Mouse (Mus musculus) cerebellum, adult 11-12 months (tissue): ENCODE results near the gene Trpv4.

Experiments
- DNase-seq: peaks from one replicate; pipeline ENCODE4 v3.0.0; 2022

The Trpv4 gene

GRCm38 (mm10) chr5:114667228-114667856 lies 9.1 kb upstream of the Trpv4 start:
- peak; percentile 95 for DNase-seq

- DNase-seq = no peak
These were observed 8.4 kb upstream of the Trpv4 start for GRCm38 (mm10) chr5:114666659-114667058.

- no peak for DNase-seq
These were observed 6.5 kb upstream of the Trpv4 start for GRCm38 (mm10) chr5:114664750-114665149.

DNA sequence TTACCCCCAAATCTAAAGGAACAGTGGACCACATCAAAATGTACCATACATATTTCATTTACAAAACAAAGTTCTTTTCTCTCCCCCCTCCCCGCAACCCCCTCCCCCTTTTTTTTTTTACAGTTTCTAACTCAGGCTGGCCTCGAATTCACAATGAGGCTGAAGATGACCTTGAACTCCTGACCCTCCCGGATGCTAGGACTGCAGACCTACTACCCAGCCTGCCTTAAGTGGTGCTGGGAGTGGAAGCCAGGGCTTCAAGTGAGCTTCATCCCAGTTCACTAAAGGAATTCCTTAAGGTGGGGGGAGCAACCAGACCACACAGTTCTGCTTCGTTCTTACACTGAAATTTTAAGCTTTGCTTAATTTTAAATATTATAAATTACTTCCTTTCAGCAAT lies 5.9 kb upstream of the Trpv4 start:
- no peak for DNase-seq

DNA sequence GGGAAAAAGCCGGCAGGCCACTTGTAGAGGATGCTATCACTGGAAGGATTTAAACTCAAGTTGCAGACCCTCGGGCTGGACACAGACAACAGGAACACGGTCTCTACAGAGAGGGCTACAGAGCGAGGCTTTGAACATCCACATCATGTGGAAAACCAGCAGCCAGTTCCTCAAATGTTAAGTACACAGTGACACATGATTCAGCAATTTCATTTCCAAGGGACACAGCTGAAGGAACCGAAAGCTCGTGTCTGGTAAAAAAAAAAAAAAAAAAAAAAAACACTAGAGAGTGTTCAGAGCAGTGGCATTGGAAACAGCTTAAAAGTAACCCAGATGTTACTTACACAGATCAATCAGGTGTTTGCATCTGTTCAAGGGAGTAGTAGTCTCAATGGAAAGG lies 2.8 kb upstream of the Trpv4 start:
- DNase-seq = no peak

DNA sequence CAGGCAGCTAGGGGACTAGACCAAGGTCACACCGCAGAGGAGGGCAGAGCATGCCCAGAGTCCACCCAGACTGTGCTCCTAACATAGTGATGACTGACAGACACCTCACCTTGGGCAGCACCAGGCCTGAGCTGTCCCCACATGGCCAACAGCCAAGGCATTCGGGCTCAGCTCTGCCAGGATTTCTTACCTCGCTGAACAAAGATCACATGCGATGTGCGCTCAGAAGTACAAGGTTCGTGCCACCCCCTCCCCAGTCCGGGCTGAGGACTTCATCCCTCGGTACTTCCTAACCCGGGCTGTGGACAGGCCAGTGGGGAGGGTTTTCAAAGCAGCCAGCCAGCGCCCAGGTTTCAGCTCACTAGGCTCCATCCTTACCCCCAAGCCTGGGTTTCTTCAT lies 795 bp downstream of the Trpv4 start:
- no peak for DNase-seq

- no peak for DNase-seq
These were observed 1.9 kb downstream of the Trpv4 start for GRCm38 (mm10) chr5:114656305-114656704.

DNA sequence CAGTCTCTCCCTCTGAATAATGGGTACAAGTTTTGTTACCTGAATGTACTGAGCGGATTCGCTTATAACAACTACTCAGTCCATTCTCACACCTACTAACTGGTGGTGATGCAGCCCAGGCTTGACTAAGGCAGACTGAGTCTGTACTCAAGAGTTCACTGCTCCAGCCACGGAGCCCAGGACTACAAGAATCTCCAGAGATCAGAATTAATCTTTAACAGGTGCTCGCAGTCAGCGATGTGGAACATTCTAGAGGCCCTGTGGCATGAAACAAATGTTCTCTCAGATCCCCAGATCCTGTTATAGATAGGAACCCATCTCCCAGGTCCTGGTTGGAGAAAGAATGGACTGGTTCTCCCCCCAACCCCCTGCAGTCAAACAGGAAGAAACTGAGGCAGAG lies 2.5 kb downstream of the Trpv4 start:
- DNase-seq = no peak

DNA sequence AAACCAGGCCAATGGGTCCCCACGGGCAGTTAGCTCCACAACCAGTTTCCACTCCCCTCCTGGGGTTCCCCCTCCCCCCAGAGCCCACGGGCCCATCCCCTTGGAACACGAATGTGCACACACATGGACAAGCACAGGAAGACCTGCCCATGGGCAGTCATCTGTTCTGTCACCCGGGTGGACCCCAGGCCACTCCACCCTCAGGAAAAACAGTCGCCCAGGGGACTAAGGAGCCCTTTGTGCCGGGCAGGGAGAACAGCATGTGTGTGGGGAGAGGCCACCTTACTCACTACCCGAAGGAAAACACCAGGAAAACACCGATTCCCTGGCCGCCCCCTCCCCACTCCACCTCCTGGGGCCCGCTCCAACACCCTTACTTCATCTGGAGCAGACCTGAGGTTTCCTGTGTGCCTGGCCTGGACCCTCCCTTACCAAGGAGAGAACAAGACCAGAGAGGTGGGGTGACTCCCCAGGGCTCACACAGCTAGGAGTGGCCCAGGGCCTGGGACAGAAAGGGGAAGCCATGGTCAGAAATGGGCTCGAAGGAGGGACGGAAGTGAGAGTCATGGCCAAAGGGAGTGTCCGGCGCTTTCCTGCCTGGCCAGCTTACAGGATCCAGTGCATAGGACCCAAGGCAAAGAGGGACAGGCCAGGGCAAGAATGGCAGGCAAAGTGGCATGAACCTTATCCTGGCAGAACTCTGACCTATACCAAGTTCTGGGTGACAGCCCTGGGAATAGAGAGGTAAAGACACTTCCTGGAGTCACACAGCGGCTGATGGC lies 4.4 kb downstream of the Trpv4 start:
- DNase-seq = no peak

DNA sequence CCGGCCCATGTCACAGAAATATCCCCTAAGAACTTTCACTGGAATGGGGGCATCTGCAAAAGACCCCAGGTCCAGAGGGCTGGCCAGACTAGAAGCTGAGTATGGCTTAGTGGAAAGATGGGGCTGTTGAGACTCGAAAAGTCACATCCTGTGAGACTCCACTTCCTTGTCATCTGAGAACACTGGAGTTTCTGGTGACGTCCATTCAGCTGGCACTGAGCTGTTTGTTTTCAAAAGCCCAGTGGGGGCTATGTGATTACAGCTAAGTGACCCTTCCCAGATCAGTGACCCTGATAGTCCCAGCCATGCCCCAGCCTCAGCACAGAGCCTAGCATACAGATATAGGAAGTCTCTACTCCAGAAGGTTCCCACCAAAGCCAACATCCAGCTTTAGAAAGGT lies 6.8 kb downstream of the Trpv4 start:
- DNase-seq = no peak

- no peak for DNase-seq
These were observed 7.2 kb downstream of the Trpv4 start for GRCm38 (mm10) chr5:114651002-114651401.

GRCm38 (mm10) chr5:114648728-114649311 lies 9.4 kb downstream of the Trpv4 start:
- no peak for DNase-seq

GRCm38 (mm10) chr5:114647211-114647974 lies 10.8 kb downstream of the Trpv4 start:
- DNase-seq = no peak

DNA sequence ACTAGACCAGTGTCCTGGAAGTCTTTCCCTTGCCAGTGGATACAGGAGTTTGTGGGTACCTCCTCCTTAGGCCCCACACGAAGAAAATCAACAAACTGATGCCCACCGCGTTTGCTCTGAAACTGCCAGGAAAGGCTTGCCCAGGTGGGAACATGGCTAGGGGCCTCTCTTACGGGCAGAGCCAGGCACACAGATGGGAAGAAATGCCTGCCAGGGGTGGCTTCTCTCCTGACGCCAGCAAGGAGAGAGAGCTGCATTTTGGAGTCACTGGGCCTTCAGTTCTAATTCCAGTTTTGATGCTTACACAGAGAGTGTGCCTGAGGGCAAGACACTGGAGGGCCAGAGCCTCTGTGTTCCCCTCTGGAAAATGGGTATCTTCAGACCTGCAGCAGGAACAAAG lies 12.3 kb downstream of the Trpv4 start:
- DNase-seq = no peak

GRCm38 (mm10) chr5:114644918-114645317 lies 13.3 kb downstream of the Trpv4 start:
- no peak for DNase-seq

DNA sequence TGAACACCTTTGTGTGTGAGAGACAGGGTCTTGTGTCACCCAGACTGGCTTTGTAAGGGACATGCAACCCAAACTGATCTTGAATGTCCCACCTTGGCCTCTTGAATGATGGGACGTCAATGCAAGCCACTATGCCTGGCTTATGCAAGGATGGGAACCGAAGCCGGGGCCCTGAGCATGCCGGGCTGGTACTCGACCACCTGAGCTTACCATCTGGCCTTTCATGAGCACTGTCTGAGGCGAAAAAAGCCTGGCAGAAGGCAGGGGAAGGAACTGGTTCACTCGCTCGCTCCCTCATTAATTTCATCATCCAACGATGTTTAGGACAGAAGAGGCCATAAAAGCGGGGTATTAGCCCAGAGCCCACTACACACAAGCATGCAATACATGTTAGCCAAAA lies 17.4 kb downstream of the Trpv4 start:
- no peak for DNase-seq

- no peak for DNase-seq
These were observed 18.6 kb downstream of the Trpv4 start for GRCm38 (mm10) chr5:114639645-114639957.

DNA sequence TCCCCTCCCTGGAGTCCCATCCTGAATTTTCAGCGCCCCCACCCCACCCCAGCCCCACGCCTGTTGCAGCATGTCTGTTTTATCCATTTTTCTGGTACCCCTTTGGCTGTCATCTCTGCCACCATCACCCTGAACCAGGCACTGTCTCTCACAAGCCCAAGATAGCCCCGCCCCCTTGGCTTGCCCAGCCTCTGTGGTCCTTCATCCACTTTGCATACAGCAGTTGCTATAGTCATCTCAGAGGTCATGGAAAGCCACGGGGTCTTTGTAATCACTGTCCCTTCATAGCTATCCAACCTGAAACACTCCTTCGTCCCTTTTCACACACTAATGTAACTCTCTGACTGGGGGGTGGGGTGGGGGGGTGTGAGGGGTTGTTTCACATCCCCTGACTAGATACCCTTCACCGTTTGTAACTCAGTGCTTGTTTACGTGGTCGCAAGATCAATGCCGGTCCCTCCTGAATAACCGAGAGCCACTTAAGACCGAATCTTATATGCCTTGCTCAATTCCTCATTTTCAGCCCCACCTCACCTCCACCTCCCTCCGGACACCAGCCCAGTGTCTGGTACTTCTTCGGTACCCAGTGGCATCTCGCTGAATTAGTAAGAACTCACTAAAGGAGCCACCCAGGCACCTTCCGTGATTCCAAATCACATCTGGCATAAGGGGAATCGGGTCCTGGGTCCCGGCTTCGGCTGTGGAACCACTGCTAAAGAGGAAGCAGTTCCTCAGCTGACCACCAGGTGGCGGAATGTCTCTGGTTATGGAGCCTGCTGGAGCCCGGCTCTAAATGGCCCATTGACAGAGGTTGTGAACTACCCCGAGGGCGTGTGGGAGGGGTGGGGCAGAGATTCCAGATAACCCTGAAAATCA lies 19.2 kb downstream of the Trpv4 start:
- DNase-seq = peak; percentile 67

- no peak for DNase-seq
These were observed 22.1 kb downstream of the Trpv4 start for GRCm38 (mm10) chr5:114636091-114636490.

DNA sequence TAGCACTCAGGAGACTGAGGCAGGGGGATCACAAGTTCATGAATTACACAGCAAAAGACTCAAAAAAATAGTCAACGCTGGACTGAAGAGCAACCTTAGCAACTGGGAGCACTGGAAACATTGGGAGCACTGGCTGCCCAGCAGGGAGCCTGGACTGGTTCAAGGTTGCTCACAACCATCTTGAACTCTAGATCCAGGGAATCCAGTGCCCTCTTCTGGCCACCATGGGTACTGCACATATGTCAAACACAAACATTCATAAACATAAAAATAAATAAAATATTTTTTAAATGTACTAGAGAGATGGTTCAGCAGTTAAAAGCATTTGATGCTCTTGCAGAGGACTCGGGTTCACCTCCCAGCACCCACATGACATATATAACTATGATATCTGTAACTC lies 26.9 kb downstream of the Trpv4 start:
- no peak for DNase-seq

GRCm38 (mm10) chr5:114625590-114625989 lies 32.6 kb downstream of the Trpv4 start:
- DNase-seq = no peak

GRCm38 (mm10) chr5:114620305-114620704 lies 37.9 kb downstream of the Trpv4 start:
- no peak for DNase-seq

DNA sequence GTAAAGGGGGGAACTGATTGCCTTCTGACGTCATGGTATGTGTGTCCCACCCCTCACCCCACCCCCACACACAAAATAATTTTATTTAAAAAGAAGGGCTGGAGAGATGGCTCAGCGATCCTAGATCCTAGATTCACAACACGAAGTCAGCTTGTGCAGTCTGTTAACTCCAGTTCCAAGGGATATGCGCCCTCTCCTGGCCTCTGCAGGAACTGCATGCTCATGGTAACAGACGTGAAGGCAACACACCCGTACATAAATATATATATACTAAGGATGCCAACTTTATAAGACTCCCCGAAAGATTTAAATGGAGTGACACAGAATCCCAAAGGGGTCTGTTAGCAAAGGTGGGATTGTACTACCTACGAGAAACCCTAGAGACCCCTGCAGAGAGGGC lies 39.4 kb downstream of the Trpv4 start:
- DNase-seq = peak; percentile 42
